Mouse (Mus musculus) kidney, postnatal 0 days (tissue): ENCODE measurements around the gene Il12b. TPM values are rescaled to one million over a fixed set of nuclear protein-coding genes. Genes with fewer than 3 reads are reported as not detected.

ENCODE experiments used
- ATAC-seq: fragments of 200-750 bp; cut with Nextera tagmentation; replicated peaks from 2 replicates; pipeline ENCODE4 v1.8.0; 2017; ENCODE audit warnings: low read depth, moderate number of reproducible peaks, moderate TSS enrichment, moderate library complexity; ENCODE audit not compliant: low FRiP score
- DNase-seq: peaks from one replicate; pipeline ENCODE4 v3.0.0-alpha.2; 2016; ENCODE audit warnings: low spot score
- H3K27ac ChIP-seq: fragments of 300-500 bp; sonication (generic); 2 replicates; pipeline ENCODE4 v1.5.1; 2014; ENCODE audit warnings: mild to moderate bottlenecking
- H3K27me3 ChIP-seq: fragments of 300-500 bp; sonication (generic); 2 replicates; pipeline ENCODE4 v1.6.1; 2014; ENCODE audit warnings: low read length, mixed read lengths; ENCODE audit not compliant: insufficient read depth
- H3K36me3 ChIP-seq: fragments of 300-500 bp; sonication (generic); 2 replicates; pipeline ENCODE4 v1.6.1; 2014; ENCODE audit warnings: low read length, mixed read lengths; ENCODE audit not compliant: insufficient read depth
- H3K4me1 ChIP-seq: fragments of 300-500 bp; sonication (generic); replicated peaks from 2 replicates; pipeline ENCODE4 v1.6.1; 2014; ENCODE audit warnings: antibody characterized with exemption, low read length, mixed read lengths; ENCODE audit not compliant: insufficient read depth
- H3K4me2 ChIP-seq: fragments of 300-500 bp; sonication (generic); 2 replicates; pipeline ENCODE4 v1.6.1; 2014; ENCODE audit warnings: mild to moderate bottlenecking, low read length, moderate library complexity, mixed read lengths
- H3K4me3 ChIP-seq: fragments of 300-500 bp; sonication (generic); replicated peaks from 2 replicates; pipeline ENCODE4 v1.5.1; 2014; ENCODE audit warnings: low read depth, low read length
- H3K9ac ChIP-seq: fragments of 300-500 bp; sonication (generic); 2 replicates; pipeline ENCODE4 v1.6.1; 2014; ENCODE audit warnings: low read depth, low read length
- H3K9me3 ChIP-seq: fragments of 300-500 bp; sonication (generic); replicated peaks from 2 replicates; pipeline ENCODE4 v1.6.1; 2016; ENCODE audit warnings: low read length, inconsistent platforms, mixed read lengths
- CTCF ChIP-seq: IDR thresholded peaks from 2 replicates; pipeline ENCODE4 v1.5.1; 2016; ENCODE audit warnings: antibody characterized with exemption, low read depth, mild to moderate bottlenecking, moderate library complexity
- WGBS: fragments of 180-500 bp; shearing (Covaris S2); extraction: QIAGEN DNeasy Blood & Tissue Kit; methylation state at CpG from one replicate; pipeline ENCODE4 v1.1.7; 2014; 5-methylcytosine and 5-hydroxymethylcytosine counted together
- polyA plus RNA-seq: library from polyadenylated mRNA; unstranded; fragments of >200 nt; fragmentation: Nextera tagmentation; extraction: Ambion mirVana; gene quantifications from 2 replicates; pipeline ENCODE4 v1.2.1, GENCODE M21; 2015

The Il12b gene
- polyA plus RNA-seq, 1 experiment from 2014 or later = 0.09 TPM

GRCm38 (mm10) chr11:44397551-44397950 is 2.3 kb upstream of the Il12b start:
- WGBS = 85% methylated on average over 3 of the region's 3 CpGs
- Histone ChIP-seq H3K4me1 (no peaks in the 10 kb centered on the region; the same call in 1 of the 2 replicates), H3K9me3 (no peaks in the 10 kb centered on the region), H3K27me3 (no peaks in the 10 kb centered on the region), H3K4me2 (no peak overlapping the region), H3K4me3 (no peak overlapping the region), H3K9ac (no peak overlapping the region), H3K27ac (no peak overlapping the region), H3K36me3 (no peaks in the 10 kb centered on the region)
- no peak for ATAC-seq
- no peak for DNase-seq
- TF ChIP-seq CTCF = no peak

GRCm38 (mm10) chr11:44398356-44398755 is 1.5 kb upstream of the Il12b start:
- Histone ChIP-seq H3K4me2 (peak overlapping the region; percentile 60), H3K9me3 (no peaks in the 10 kb centered on the region), H3K27ac (no peak overlapping the region), H3K27me3 (no peaks in the 10 kb centered on the region), H3K4me1 (no peaks in the 10 kb centered on the region; the same call in 1 of the 2 replicates), H3K9ac (no peak overlapping the region), H3K36me3 (no peaks in the 10 kb centered on the region), H3K4me3 (no peak overlapping the region)
- ATAC-seq (no peak), DNase-seq (no peak)
- no peak for TF ChIP-seq CTCF
- WGBS = 69% methylated on average over 6 of the region's 6 CpGs

- Histone ChIP-seq H3K4me1 (no peaks in the 10 kb centered on the region; the same call in 1 of the 2 replicates), H3K9ac (peak overlapping the region; percentile 42; the same call in 1 of the 2 replicates), H3K9me3 (no peaks in the 10 kb centered on the region), H3K36me3 (no peaks in the 10 kb centered on the region), H3K4me2 (peak overlapping the region; percentile 60), H3K27me3 (no peaks in the 10 kb centered on the region), H3K27ac (no peak overlapping the region), H3K4me3 (peak overlapping the region; percentile 26; the same call in 1 of the 2 replicates)
- under 1% methylated on average over 20 of the region's 20 CpGs for WGBS
- peak; percentile 78 for TF ChIP-seq CTCF
- DNase-seq (peak; percentile 87), ATAC-seq (peak; percentile 74)
Observed at GRCm38 (mm10) chr11:44398782-44399225, 1.1 kb upstream of the Il12b start.

GRCm38 (mm10) chr11:44401635-44402548 is 2.0 kb downstream of the Il12b start:
- no peaks in the 10 kb centered on the region for H3K9me3 ChIP-seq
- WGBS = 46% methylated on average over 5 of the region's 5 CpGs
- no peak overlapping the region for H3K4me3 ChIP-seq
- no peaks in the 10 kb centered on the region; the same call in 1 of the 2 replicates for H3K4me1 ChIP-seq
- no peaks in the 10 kb centered on the region for H3K36me3 ChIP-seq
- DNase-seq (peak; percentile 30), ATAC-seq (no peak)
- no peak for TF ChIP-seq CTCF
- H3K4me2 ChIP-seq = no peak overlapping the region
- no peak overlapping the region for H3K9ac ChIP-seq
- H3K27me3 ChIP-seq = no peaks in the 10 kb centered on the region
- no peak overlapping the region for H3K27ac ChIP-seq

- no peak for ATAC-seq
- WGBS = 80% methylated on average over 4 of the region's 4 CpGs
- Histone ChIP-seq H3K27ac (no peak overlapping the region), H3K4me3 (no peak overlapping the region), H3K4me2 (no peak overlapping the region), H3K36me3 (no peaks in the 10 kb centered on the region), H3K4me1 (no peaks in the 10 kb centered on the region), H3K27me3 (no peaks in the 10 kb centered on the region), H3K9ac (no peak overlapping the region), H3K9me3 (no peaks in the 10 kb centered on the region)
- no peak for DNase-seq
- TF ChIP-seq CTCF = no peak
Observed at GRCm38 (mm10) chr11:44405113-44405512, 5.2 kb downstream of the Il12b start.

- no peaks in the 10 kb centered on the region for H3K27me3 ChIP-seq
- no peak for DNase-seq
- no peaks in the 10 kb centered on the region for H3K4me1 ChIP-seq
- H3K9ac ChIP-seq = no peak overlapping the region
- no peak overlapping the region for H3K4me3 ChIP-seq
- no peaks in the 10 kb centered on the region for H3K36me3 ChIP-seq
- H3K27ac ChIP-seq = no peak overlapping the region
- no peaks in the 10 kb centered on the region for H3K9me3 ChIP-seq
- no peak for ATAC-seq
- H3K4me2 ChIP-seq = no peak overlapping the region
- 17% methylated on average over 1 of the region's 1 CpGs for WGBS
- no peak for TF ChIP-seq CTCF
Observed at GRCm38 (mm10) chr11:44405961-44406360, 6.1 kb downstream of the Il12b start.
